Mouse (Mus musculus): Measurements from ENCODE around the gene Plpp7. TPM values are rescaled to one million over a fixed set of nuclear protein-coding genes. Genes with fewer than 3 reads are reported as not detected.

The Plpp7 gene
- total and polyA plus RNA-seq, 3 experiments, result 0.25 TPM; not detected in 2

- Histone ChIP-seq H3K27me3 (replicated peaks) (peaks cover 46% of the 10 kb centered on the region), H3K4me2 (ENCODE audit: insufficient read depth, low read depth, poor library complexity, severe bottlenecking) (no peak overlapping the region), H3K79me2 (replicated peaks; ENCODE audit: control insufficient read depth, extremely low read depth, insufficient read depth, poor library complexity, severe bottlenecking) (no peaks in the 10 kb centered on the region), H3K4me3 (replicated peaks in 1 of 3; ENCODE audit: low read depth in 2 of 3, low read length in 2 of 3, poor library complexity in 1 of 3) (no peak overlapping the region), H3K4me1 (ENCODE audit: control insufficient read depth in 1 of 2, insufficient read depth in 2 of 2) (peaks cover 0 to 3% of the 10 kb centered on the region in 2 experiments; a peak in 2 of 4 replicates), H3K27ac (ENCODE audit: insufficient read depth, low read depth) (no peak overlapping the region), H3K9ac (ENCODE audit: insufficient read depth, low read depth) (no peak overlapping the region), H3K36me3 (replicated peaks in 1 of 2; ENCODE audit: control insufficient read depth in 1 of 2, insufficient read depth in 1 of 2, low read length in 1 of 2) (no peaks in the 10 kb centered on the region), H3K9me3 (replicated peaks; ENCODE audit: low read length) (peaks cover 7% of the 10 kb centered on the region)
- TF ChIP-seq BHLHE40 (IDR thresholded peaks at IDR 0.05; ENCODE audit: low read depth, low read length) (no peak), MEF2A (IDR thresholded peaks at IDR 0.05; ENCODE audit: borderline replicate concordance, low read depth, low read length) (no peak), RCOR1 (conservative IDR thresholded peaks at IDR 0.05; ENCODE audit: low read depth, low read length) (no peak), IRF4 (IDR thresholded peaks at IDR 0.05; ENCODE audit: low read depth, low read length) (no peak)
- dilution Hi-C loops (cut with MboI; ENCODE audit: extremely low pct_ligation_motif_present, extremely low pct_unique_long_range_greater_than_20kb, low sequenced_read_pairs), result no loop called here
- DNase-seq (ENCODE audit: extremely low read depth), result no peak
- in situ Hi-C loops (cut with MboI; ENCODE audit: low pct_ligation_motif_present, low pct_unique_long_range_greater_than_20kb, low sequenced_read_pairs), result no loop called here
Observed at GRCm38 (mm10) chr2:32091956-32092355, 3.4 kb upstream of the Plpp7 start.

GRCm38 (mm10) chr2:32094001-32094707 lies 1.2 kb upstream of the Plpp7 start:
- Histone ChIP-seq H3K27ac (ENCODE audit: insufficient read depth, low read depth) (no peak overlapping the region), H3K4me2 (ENCODE audit: insufficient read depth, low read depth, poor library complexity, severe bottlenecking) (no peak overlapping the region)
- in situ Hi-C loops (cut with MboI; ENCODE audit: low pct_ligation_motif_present, low pct_unique_long_range_greater_than_20kb, low sequenced_read_pairs), result no loop called here

GRCm38 (mm10) chr2:32096122-32096420 lies 743 bp downstream of the Plpp7 start:
- in situ Hi-C loops (cut with MboI; ENCODE audit: low pct_ligation_motif_present, low pct_unique_long_range_greater_than_20kb, low sequenced_read_pairs), result no loop called here
- peaks cover 3 to 5% of the 10 kb centered on the region in 2 experiments; a peak in 3 of 4 replicates for H3K4me1 ChIP-seq (ENCODE audit: control insufficient read depth in 1 of 2, insufficient read depth in 2 of 2)

More at GRCm38 (mm10) chr2:32094001-32094707, 1.2 kb upstream of the Plpp7 start:
- no peaks in the 10 kb centered on the region for H3K36me3 ChIP-seq (replicated peaks in 1 of 2; ENCODE audit: control insufficient read depth in 1 of 2, insufficient read depth in 1 of 2, low read length in 1 of 2)
- dilution Hi-C loops (cut with MboI; ENCODE audit: extremely low pct_ligation_motif_present, extremely low pct_unique_long_range_greater_than_20kb, low sequenced_read_pairs), result no loop called here
- peaks cover 7% of the 10 kb centered on the region for H3K9me3 ChIP-seq (replicated peaks; ENCODE audit: low read length)
- no peak overlapping the region for H3K9ac ChIP-seq (ENCODE audit: insufficient read depth, low read depth)
- no peak overlapping the region for H3K4me3 ChIP-seq (replicated peaks in 1 of 3; ENCODE audit: low read depth in 2 of 3, low read length in 2 of 3, poor library complexity in 1 of 3)
- H3K79me2 ChIP-seq (replicated peaks; ENCODE audit: control insufficient read depth, extremely low read depth, insufficient read depth, poor library complexity, severe bottlenecking), result no peaks in the 10 kb centered on the region
- H3K27me3 ChIP-seq (replicated peaks), result peaks cover 42% of the 10 kb centered on the region
- TF ChIP-seq BHLHE40 (IDR thresholded peaks at IDR 0.05; ENCODE audit: low read depth, low read length) (no peak), USF1 (IDR thresholded peaks at IDR 0.05; ENCODE audit: low read depth, low read length) (no peak), ZKSCAN1 (IDR thresholded peaks at IDR 0.05; ENCODE audit: borderline replicate concordance, low read depth, low read length) (no peak), NRF1 (IDR thresholded peaks at IDR 0.05; ENCODE audit: low read depth, low read length) (no peak), JUN (IDR thresholded peaks at IDR 0.05; ENCODE audit: insufficient read depth, low read depth, low read length) (no peak), GABPA (IDR thresholded peaks at IDR 0.05; ENCODE audit: insufficient replicate concordance, low read depth, low read length) (no peak), CHD1 (IDR thresholded peaks at IDR 0.05; ENCODE audit: low read depth, low read length) (no peak), MXI1 (IDR thresholded peaks at IDR 0.05; ENCODE audit: low read depth, low read length) (no peak)
- DNase-seq (ENCODE audit: extremely low read depth), result no peak
- peaks cover 3 to 5% of the 10 kb centered on the region in 2 experiments; a peak in 3 of 4 replicates for H3K4me1 ChIP-seq (ENCODE audit: control insufficient read depth in 1 of 2, insufficient read depth in 2 of 2)

More at GRCm38 (mm10) chr2:32096122-32096420, 743 bp downstream of the Plpp7 start:
- Histone ChIP-seq H3K9me3 (replicated peaks; ENCODE audit: low read length) (peaks cover 12% of the 10 kb centered on the region), H3K36me3 (replicated peaks in 1 of 2; ENCODE audit: control insufficient read depth in 1 of 2, insufficient read depth in 1 of 2, low read length in 1 of 2) (no peaks in the 10 kb centered on the region), H3K9ac (ENCODE audit: insufficient read depth, low read depth) (no peak overlapping the region), H3K4me2 (ENCODE audit: insufficient read depth, low read depth, poor library complexity, severe bottlenecking) (no peak overlapping the region), H3K4me3 (replicated peaks in 1 of 3; ENCODE audit: low read depth in 2 of 3, low read length in 2 of 3, poor library complexity in 1 of 3) (no peak overlapping the region), H3K27me3 (replicated peaks) (peaks cover 33% of the 10 kb centered on the region), H3K79me2 (replicated peaks; ENCODE audit: control insufficient read depth, extremely low read depth, insufficient read depth, poor library complexity, severe bottlenecking) (no peaks in the 10 kb centered on the region), H3K27ac (ENCODE audit: insufficient read depth, low read depth) (no peak overlapping the region)
- no peak for DNase-seq (ENCODE audit: extremely low read depth)
- dilution Hi-C loops (cut with MboI; ENCODE audit: extremely low pct_ligation_motif_present, extremely low pct_unique_long_range_greater_than_20kb, low sequenced_read_pairs), result no loop called here
- no peak for TF ChIP-seq POLR2A (IDR thresholded peaks at IDR 0.05; ENCODE audit: low read depth, low read length)
- no peak for TF ChIP-seq MXI1 (IDR thresholded peaks at IDR 0.05; ENCODE audit: low read depth, low read length)
- no peak for TF ChIP-seq ZC3H11A (IDR thresholded peaks at IDR 0.05; ENCODE audit: low read depth, low read length)
- no peak for TF ChIP-seq USF1 (IDR thresholded peaks at IDR 0.05; ENCODE audit: low read depth, low read length)
- TF ChIP-seq GABPA (IDR thresholded peaks at IDR 0.05; ENCODE audit: insufficient replicate concordance, low read depth, low read length), result no peak
- no peak for TF ChIP-seq MAFK (IDR thresholded peaks at IDR 0.05; ENCODE audit: insufficient replicate concordance, low read length)
- no peak for TF ChIP-seq ZKSCAN1 (IDR thresholded peaks at IDR 0.05; ENCODE audit: borderline replicate concordance, low read depth, low read length)
- no peak for TF ChIP-seq BHLHE40 (IDR thresholded peaks at IDR 0.05; ENCODE audit: low read depth, low read length)
- TF ChIP-seq KAT2A (IDR thresholded peaks at IDR 0.05; ENCODE audit: insufficient replicate concordance, low read length), result no peak
- no peak for TF ChIP-seq POLR2AphosphoS2 (IDR thresholded peaks at IDR 0.05; ENCODE audit: low read depth, low read length)
- no peak for TF ChIP-seq TBP (conservative IDR thresholded peaks at IDR 0.05; ENCODE audit: low read depth, low read length)
- TF ChIP-seq UBTF (IDR thresholded peaks at IDR 0.05; ENCODE audit: low read depth, low read length), result no peak
- TF ChIP-seq CHD1 (IDR thresholded peaks at IDR 0.05; ENCODE audit: low read depth, low read length), result no peak

All from CH12.LX (cell line).